Mouse (Mus musculus) brain, embryonic 14.5 days (tissue): ENCODE data around the gene Gm49630.
"Not testable (repeated sequence)": the region's sequence is repeated elsewhere in the genome, so short reads cannot be mapped to it uniquely, and the experiment has no call there.

Source experiments
- CTCF ChIP-seq: fragments of 200-500 bp; IDR thresholded peaks from 2 replicates; pipeline ENCODE4 v1.5.1; 2012; ENCODE audit warnings: inconsistent platforms, mild to moderate bottlenecking, moderate library complexity, borderline replicate concordance; ENCODE audit not compliant: insufficient read depth, insufficient read length; ENCODE audit errors: extremely low read depth
- POLR2A ChIP-seq: fragments of 200-500 bp; IDR thresholded peaks from 2 replicates; pipeline ENCODE4 v1.6.1; 2012; ENCODE audit warnings: mild to moderate bottlenecking, inconsistent platforms, borderline replicate concordance; ENCODE audit not compliant: poor library complexity, insufficient read depth, insufficient read length, severe bottlenecking; ENCODE audit errors: extremely low read depth

GRCm38 (mm10) chr17:7376951-7377700 lies 5.3 kb upstream of the Gm49630 start:
- TF ChIP-seq CTCF, POLR2A: not testable (repeated sequence)
